Mouse (Mus musculus): ENCODE data around the gene Fem1b. TPM values are rescaled to one million over a fixed set of nuclear protein-coding genes. Genes with fewer than 3 reads are reported as not detected.
A peak's percentile ranks its signal among the peaks of the same experiment; 100 is the strongest.

Gene Fem1b
- polyA plus RNA-seq, 1 experiment from 2014 or later = 35.2 TPM

DNA sequence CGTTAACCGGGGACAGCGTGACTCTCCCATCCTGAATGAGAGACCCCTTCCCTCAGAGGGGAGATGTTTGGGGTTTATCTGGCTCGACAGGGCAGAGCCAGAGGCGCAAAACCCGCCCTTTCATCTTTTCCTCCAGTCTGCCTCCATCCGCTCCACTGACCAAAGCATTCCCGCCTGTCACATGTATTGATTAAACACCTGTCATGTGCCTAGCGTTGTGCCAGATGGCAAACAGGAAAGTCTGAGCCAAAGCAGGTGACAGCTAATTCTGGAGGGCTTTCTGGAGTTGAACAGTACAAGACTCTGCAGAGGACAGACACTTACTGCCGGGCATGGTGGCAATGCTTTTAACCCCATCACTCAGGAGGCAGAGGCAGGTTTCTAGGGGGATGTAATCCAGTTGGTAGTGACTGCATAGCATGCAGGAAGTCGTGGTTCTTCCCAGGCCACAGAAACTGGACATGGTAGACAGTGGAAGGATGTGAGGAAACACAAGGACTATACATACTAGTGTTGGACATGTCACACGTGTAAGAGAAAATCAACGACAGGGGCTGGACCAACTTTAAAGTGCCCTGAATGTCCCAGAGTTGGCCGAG is 27.5 kb upstream of the Fem1b start:
- Histone ChIP-seq H3K9me3 (no peaks in the 10 kb centered on the region), H3K27me3 (ENCODE audit: poor library complexity, severe bottlenecking) (no peaks in the 10 kb centered on the region), H3K4me1 (peaks cover 44% of the 10 kb centered on the region), H3K27ac (peak overlapping the region; percentile 94), H3K36me3 (replicated peaks) (peaks cover 9% of the 10 kb centered on the region), H3K4me3 (peak overlapping the region; percentile 71)
- WGBS = 20% methylated on average over 14 of the region's 14 CpGs
- peak; percentile 42 for DNase-seq (ENCODE audit: extremely low spot score, low spot score)

DNA sequence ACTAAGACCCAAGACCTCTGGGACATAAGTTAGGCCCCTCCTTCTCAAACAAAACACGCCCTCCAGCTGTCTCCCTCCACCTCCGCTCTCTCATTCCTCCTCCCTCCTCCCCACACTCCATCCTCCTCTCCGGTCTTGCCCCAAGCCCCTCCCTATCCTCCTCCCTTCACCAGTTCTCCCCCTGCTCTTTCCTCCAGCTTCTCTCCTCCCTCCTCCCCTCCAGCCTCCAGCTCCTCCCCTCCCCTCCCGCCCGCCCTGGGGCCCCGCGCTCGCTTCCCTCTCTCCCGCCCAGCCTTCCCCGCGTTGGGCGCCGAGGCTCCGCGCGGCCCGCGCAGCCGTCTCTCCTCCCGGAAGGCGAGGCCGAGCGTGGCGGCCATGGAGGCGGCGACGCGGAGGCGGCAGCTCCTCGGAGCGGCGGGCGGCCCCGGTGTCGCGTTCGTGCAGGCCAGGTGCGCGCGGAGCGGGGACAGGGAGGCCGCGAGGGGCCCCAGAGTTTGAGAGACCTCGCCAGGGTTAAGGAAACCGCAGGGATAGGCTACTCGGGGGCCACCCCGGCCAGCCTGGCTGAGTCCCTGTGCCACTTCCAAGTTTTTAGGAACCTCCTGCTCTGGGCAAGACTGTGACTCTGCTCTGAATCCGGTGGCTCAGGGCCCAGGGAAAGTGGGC is 26.9 kb upstream of the Fem1b start, which contains the start of gene Cln6:
Gene Cln6, plus strand, starts transcription at position 280 of the 666 bp plus-strand sequence.
- peak; percentile 83 for DNase-seq (ENCODE audit: extremely low spot score, low spot score)
- Histone ChIP-seq H3K27me3 (ENCODE audit: poor library complexity, severe bottlenecking) (no peaks in the 10 kb centered on the region), H3K27ac (peak within 1 kb of the TSS; percentile 94), H3K4me1 (peaks cover 44% of the 10 kb centered on the region), H3K4me3 (peak within 1 kb of the TSS; percentile 71), H3K36me3 (replicated peaks) (peaks cover 9% of the 10 kb centered on the region), H3K9me3 (no peaks in the 10 kb centered on the region)
- WGBS = under 1% methylated on average over 48 of the region's 48 CpGs

DNA sequence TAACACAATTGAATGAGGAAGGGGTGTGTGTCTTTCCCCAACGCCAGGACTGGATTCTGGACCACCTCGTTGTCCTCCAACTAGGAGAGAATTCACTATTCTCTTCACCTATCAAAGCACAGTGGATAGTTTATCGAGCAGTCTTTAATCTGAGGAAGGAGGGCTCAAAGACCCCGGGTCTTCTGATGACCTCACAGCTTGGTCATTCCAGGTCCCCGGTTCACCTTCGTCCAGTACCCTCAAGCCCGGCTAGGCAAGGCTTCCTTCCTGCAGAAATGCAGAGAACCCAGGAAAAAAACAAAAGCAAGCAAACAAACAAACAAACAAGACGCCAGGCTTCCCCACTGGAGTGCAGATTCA is 26.4 kb upstream of the Fem1b start:
- Histone ChIP-seq H3K4me3 (peak overlapping the region; percentile 71), H3K27me3 (ENCODE audit: poor library complexity, severe bottlenecking) (no peaks in the 10 kb centered on the region), H3K27ac (peak overlapping the region; percentile 94), H3K9me3 (no peaks in the 10 kb centered on the region), H3K4me1 (peaks cover 44% of the 10 kb centered on the region), H3K36me3 (replicated peaks) (peaks cover 9% of the 10 kb centered on the region)
- DNase-seq (ENCODE audit: extremely low spot score, low spot score) = no peak
- 20% methylated on average over 8 of the region's 8 CpGs for WGBS

DNA sequence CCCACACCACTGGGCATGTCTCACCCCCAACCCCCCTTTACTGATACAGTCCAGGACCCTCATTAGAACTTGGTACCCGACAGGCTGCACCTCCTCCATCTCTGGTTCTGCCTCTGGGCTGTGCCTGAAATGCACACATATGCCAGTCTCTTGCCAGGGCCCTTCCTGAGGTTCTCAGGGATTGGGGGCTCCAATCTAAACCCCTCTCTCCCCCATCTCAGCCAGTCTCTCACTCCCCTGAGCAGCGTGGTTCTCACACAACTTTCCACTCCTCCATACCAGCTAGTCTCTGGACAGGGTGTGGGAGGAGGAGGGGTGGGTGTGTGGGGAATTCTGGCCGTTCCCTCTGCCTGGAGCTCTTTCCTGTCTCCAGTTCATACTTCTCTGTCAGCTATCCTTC is 25.9 kb upstream of the Fem1b start:
- H3K36me3 ChIP-seq (replicated peaks) = peaks cover 9% of the 10 kb centered on the region
- no peak for DNase-seq (ENCODE audit: extremely low spot score, low spot score)
- H3K27me3 ChIP-seq (ENCODE audit: poor library complexity, severe bottlenecking) = no peaks in the 10 kb centered on the region
- H3K4me1 ChIP-seq = peaks cover 44% of the 10 kb centered on the region
- H3K27ac ChIP-seq = peak overlapping the region; percentile 94
- WGBS = 61% methylated on average over 3 of the region's 3 CpGs
- no peak overlapping the region for H3K4me3 ChIP-seq
- no peaks in the 10 kb centered on the region for H3K9me3 ChIP-seq

DNA sequence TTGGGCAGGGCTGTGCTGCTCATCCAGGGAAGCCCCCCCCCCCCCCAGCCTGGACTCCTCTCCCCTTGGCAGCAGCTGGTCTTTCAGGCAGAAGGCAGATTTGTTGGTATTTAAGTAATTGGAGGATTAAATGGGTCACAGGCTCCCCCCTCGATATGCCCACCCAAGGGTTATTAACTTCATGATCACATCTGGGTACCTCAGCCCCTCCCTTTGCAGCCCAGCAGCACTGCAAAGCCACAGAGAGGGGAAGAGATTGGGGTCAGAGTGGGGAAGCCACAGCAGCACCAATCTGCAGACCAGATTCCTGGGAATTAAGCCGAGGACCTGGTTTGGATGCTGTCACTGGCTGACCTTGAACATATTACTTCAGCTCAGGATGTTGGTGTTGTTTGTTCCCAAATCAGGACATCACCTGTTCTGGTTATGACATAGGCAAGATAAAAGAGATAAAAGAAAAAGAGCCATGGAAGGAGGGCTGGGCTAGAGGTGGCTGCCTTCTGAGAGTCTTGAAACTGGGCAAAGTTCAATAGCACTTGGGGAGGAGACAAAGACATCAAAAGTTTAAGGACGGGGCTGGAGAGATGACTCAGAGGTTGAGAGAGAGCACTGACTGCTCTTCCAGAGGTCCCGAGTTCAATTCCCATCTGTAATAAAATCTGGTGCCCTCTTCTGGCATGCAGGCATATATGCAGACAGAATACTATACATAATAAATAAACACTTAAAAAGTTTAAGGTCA is 24.1 kb upstream of the Fem1b start:
- H3K27ac ChIP-seq = 0 out of 2 replicates have a peak overlapping the region, but pooled peaks have one; percentile 35
- H3K27me3 ChIP-seq (ENCODE audit: poor library complexity, severe bottlenecking) = no peaks in the 10 kb centered on the region
- no peaks in the 10 kb centered on the region for H3K9me3 ChIP-seq
- peaks cover 4% of the 10 kb centered on the region; the same call in 1 of the 2 replicates for H3K36me3 ChIP-seq (replicated peaks)
- 55% methylated on average over 4 of the region's 4 CpGs for WGBS
- H3K4me1 ChIP-seq = peaks cover 40% of the 10 kb centered on the region
- DNase-seq (ENCODE audit: extremely low spot score, low spot score) = no peak
- no peak overlapping the region for H3K4me3 ChIP-seq

DNA sequence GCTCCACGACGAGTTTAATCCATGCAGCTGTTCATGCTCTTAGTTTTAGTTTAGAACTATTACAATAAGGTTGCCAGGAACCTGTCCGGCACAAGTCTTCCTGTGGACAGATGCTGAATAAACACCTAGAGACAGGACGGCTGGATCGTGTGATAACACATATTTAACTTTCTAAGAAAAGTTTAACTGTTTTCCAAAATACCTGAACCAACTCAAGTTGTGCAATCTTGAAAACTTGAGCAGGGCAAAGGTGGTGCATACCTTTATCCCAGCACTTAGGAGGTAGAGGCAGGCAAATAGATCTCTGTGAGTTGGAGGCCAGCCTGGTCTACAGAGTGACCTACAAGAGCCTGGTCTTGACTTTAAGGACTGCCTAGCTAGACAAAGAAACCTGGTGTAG is 23.2 kb upstream of the Fem1b start:
- 86% methylated on average over 5 of the region's 5 CpGs for WGBS
- no peaks in the 10 kb centered on the region for H3K36me3 ChIP-seq (replicated peaks)
- H3K4me1 ChIP-seq = peaks cover 33% of the 10 kb centered on the region
- no peak for DNase-seq (ENCODE audit: extremely low spot score, low spot score)
- H3K9me3 ChIP-seq = no peaks in the 10 kb centered on the region
- H3K27me3 ChIP-seq (ENCODE audit: poor library complexity, severe bottlenecking) = no peaks in the 10 kb centered on the region
- H3K4me3 ChIP-seq = no peak overlapping the region
- no peak overlapping the region for H3K27ac ChIP-seq

DNA sequence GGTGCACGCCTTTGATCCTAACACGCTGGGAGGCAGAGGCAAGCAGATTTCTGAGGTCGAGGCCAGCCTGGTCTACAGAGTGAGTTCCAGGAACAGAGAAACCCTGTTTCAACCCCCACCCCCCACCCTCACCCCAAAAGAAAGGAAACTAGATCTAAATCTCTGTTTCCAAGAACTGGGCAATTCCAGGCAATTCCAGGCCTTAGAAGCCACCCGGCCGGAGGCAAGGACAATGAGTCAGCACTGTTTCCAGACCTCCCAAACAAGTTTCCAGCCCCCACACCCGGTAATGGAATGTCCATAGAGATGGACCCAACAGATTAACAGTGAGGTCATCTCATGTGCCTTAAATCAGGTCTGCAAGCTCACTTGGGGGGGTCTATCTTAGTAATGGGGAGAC is 18.1 kb upstream of the Fem1b start:
- 80% methylated on average over 6 of the region's 6 CpGs for WGBS

DNA sequence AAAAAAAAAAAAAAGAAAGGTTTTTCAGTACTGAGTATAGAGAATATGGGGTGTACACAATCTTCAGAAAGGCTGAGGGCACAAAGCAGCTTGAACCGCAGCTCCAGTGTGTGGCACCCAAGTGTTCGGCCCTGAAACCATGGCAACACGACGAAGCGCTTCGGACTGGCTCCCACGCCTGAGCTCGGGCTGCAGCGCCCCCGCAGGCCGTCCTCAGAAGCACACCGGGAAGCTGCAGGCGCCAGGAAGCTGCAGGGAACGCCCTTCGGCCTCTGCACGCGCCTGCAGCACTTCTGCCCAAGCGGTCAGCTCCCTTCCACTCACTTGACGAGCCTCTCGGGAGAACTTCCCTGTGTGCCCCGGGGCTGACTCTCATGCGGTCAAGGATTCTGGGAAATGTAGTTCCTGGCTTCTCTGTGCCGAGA is 16.9 kb upstream of the Fem1b start:
- no peaks in the 10 kb centered on the region for H3K9me3 ChIP-seq
- WGBS = 0% methylated on average over 23 of the region's 23 CpGs
- H3K4me3 ChIP-seq = peak overlapping the region; percentile 41
- no peaks in the 10 kb centered on the region for H3K36me3 ChIP-seq (replicated peaks)
- H3K27me3 ChIP-seq (ENCODE audit: poor library complexity, severe bottlenecking) = no peaks in the 10 kb centered on the region
- peaks cover 48% of the 10 kb centered on the region for H3K4me1 ChIP-seq
- peak; percentile 96 for DNase-seq (ENCODE audit: extremely low spot score, low spot score)
- peak overlapping the region; percentile 88 for H3K27ac ChIP-seq

More for the DNA sequence above, 18.1 kb upstream of the Fem1b start:
- Histone ChIP-seq H3K27me3 (ENCODE audit: poor library complexity, severe bottlenecking) (no peaks in the 10 kb centered on the region), H3K4me3 (no peak overlapping the region), H3K27ac (no peak overlapping the region), H3K9me3 (no peaks in the 10 kb centered on the region), H3K4me1 (peaks cover 47% of the 10 kb centered on the region), H3K36me3 (replicated peaks) (no peaks in the 10 kb centered on the region)
- DNase-seq (ENCODE audit: extremely low spot score, low spot score) = no peak

DNA sequence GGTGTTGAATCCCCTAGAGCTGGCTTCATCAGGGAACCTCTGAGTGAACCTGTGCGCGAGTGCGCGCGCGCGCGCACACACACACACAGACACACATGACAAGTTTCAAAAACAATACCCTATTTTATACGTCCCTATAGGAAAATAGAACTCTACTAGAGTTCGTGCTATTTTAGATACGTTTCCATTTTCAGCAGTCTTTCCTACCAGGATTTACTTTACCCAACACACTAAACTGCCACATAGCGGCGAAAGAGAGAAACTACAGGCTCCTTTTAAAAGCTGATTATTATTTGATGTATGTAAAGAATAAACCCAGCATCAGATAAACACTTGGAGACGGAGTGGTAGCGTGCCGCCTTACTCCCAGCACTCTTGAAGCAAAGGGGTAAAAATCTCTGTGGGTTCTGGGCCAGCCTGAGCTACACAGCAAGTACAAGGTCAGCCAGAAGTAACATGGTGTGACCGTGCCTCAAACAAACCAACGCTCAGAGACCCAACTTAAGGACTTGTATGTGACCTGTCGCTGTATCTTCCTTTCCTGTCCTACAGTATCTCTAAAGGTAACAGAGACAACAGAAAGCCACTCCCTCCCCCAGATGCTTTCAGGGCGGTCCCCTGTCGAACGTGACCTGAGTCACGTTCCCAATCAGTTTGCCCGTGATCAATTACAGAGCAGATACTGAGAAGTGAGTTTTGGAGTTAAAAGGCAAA is 16.4 kb upstream of the Fem1b start:
- 5% methylated on average over 24 of the region's 24 CpGs for WGBS
- Histone ChIP-seq H3K27ac (peak overlapping the region; percentile 88), H3K9me3 (no peaks in the 10 kb centered on the region), H3K4me1 (peaks cover 48% of the 10 kb centered on the region), H3K27me3 (ENCODE audit: poor library complexity, severe bottlenecking) (no peaks in the 10 kb centered on the region), H3K4me3 (peak overlapping the region; percentile 41), H3K36me3 (replicated peaks) (no peaks in the 10 kb centered on the region)
- DNase-seq (ENCODE audit: extremely low spot score, low spot score) = peak; percentile 39

DNA sequence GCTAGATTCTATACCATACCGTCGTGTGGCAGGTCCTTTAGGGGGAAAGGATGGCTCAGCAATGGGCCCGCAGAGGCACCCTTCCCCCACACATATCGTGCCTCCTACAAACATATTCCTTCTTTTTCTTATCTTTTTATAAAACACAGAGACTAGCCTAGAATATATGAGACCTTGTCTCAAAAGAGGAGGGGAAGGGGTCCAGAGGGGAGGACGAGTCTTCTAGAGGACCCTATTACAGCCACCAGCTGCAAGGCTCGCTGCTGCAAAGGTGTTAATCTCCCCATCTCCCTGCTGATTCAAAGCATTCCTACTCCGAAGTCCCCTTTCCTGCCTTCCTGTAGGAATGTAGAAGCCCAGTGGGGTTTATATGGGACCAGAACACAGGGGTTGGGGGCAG is 14.7 kb upstream of the Fem1b start:
- Histone ChIP-seq H3K4me3 (peak overlapping the region; percentile 33), H3K27me3 (ENCODE audit: poor library complexity, severe bottlenecking) (no peaks in the 10 kb centered on the region), H3K36me3 (replicated peaks) (no peaks in the 10 kb centered on the region), H3K9me3 (no peaks in the 10 kb centered on the region), H3K27ac (peak overlapping the region; percentile 88), H3K4me1 (peaks cover 48% of the 10 kb centered on the region)
- DNase-seq (ENCODE audit: extremely low spot score, low spot score) = peak; percentile 27
- WGBS = 2% methylated on average over 7 of the region's 7 CpGs

DNA sequence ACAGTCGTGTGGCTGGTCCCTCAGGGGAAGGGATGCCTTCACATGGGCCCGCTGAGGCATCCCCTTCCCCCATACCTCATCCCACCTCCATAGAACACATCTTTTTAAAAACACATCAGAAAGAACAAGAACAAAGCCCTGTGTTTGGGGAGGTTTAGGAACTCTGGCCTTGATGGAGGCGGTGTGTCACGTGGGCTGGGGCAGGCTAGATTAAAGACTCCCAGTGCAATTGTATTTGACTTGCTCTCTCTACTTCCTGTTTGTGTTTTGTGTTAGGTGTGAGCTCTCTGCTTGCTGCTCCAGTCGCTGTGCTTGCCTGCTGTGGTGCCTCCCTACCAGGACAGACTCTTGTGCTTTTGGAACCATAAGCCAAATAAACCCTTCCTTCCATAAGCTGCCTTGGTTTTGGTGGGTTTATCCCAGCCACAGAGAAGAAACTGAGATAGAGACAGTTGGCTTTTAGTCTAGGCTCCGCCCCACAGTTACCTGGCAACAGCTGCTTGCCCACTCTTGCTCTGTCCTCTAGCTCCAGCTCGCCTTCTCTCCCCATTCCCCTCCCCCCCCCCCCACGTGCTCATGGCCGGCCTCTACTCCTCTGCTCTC is 14.2 kb upstream of the Fem1b start:
- Histone ChIP-seq H3K27ac (peak overlapping the region; percentile 88), H3K27me3 (ENCODE audit: poor library complexity, severe bottlenecking) (no peaks in the 10 kb centered on the region), H3K4me1 (peaks cover 48% of the 10 kb centered on the region), H3K36me3 (replicated peaks) (no peaks in the 10 kb centered on the region), H3K4me3 (peak overlapping the region; percentile 33), H3K9me3 (no peaks in the 10 kb centered on the region)
- 6% methylated on average over 8 of the region's 9 CpGs for WGBS
- peak; percentile 68 for DNase-seq (ENCODE audit: extremely low spot score, low spot score)

DNA sequence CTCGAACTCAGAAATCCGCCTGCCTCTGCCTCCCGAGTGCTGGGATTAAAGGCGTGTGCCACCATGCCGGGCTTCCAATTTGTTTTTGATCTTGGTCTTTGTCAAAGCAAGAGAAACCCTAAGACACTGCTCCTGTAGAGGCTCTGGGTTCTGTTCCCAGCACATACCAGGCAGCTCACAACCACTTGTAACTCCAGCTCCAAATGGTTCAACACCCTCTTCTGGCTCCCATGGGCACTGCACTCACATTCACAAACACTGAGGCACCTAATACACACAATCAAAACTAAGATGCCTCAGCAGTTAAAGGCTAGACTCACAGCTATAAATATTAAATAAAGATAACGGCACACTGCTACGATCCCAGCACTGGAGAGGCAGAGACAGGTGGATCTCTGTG is 10.1 kb upstream of the Fem1b start:
- no peak overlapping the region for H3K27ac ChIP-seq
- H3K4me3 ChIP-seq = no peak overlapping the region
- DNase-seq (ENCODE audit: extremely low spot score, low spot score) = no peak
- WGBS = 92% methylated on average over 7 of the region's 7 CpGs
- peaks cover 20% of the 10 kb centered on the region for H3K4me1 ChIP-seq
- H3K9me3 ChIP-seq = no peaks in the 10 kb centered on the region
- no peaks in the 10 kb centered on the region for H3K36me3 ChIP-seq (replicated peaks)
- H3K27me3 ChIP-seq (ENCODE audit: poor library complexity, severe bottlenecking) = no peaks in the 10 kb centered on the region
